Mouse (Mus musculus): Measurements from ENCODE around the gene Kcnj6. TPM values are rescaled to one million over a fixed set of nuclear protein-coding genes. Genes with fewer than 3 reads are reported as not detected.

The Kcnj6 gene
- total RNA-seq, 2 experiments from 2014 or later = not detected

- no peak for ATAC-seq (ENCODE audit: poor library complexity, severe bottlenecking)
These were observed 215.2 kb downstream of the Kcnj6 start for GRCm38 (mm10) chr16:94782110-94782946.

- peak; percentile 52 for ATAC-seq (ENCODE audit: poor library complexity, severe bottlenecking)
These were observed 223.6 kb downstream of the Kcnj6 start for GRCm38 (mm10) chr16:94773928-94774327.

- no peak for ATAC-seq (ENCODE audit: poor library complexity, severe bottlenecking)
These were observed 229.9 kb downstream of the Kcnj6 start for GRCm38 (mm10) chr16:94767606-94768005.

GRCm38 (mm10) chr16:94765129-94765528 lies 232.4 kb downstream of the Kcnj6 start:
- no peak for ATAC-seq (ENCODE audit: poor library complexity, severe bottlenecking)

GRCm38 (mm10) chr16:94760732-94761131 lies 236.8 kb downstream of the Kcnj6 start:
- no peak for ATAC-seq (ENCODE audit: poor library complexity, severe bottlenecking)

GRCm38 (mm10) chr16:94759761-94760160 lies 237.7 kb downstream of the Kcnj6 start:
- no peak for ATAC-seq (ENCODE audit: poor library complexity, severe bottlenecking)

GRCm38 (mm10) chr16:94758606-94759005 lies 238.9 kb downstream of the Kcnj6 start:
- no peak for ATAC-seq (ENCODE audit: poor library complexity, severe bottlenecking)

- no peak for ATAC-seq (ENCODE audit: poor library complexity, severe bottlenecking)
These were observed 241.1 kb downstream of the Kcnj6 start for GRCm38 (mm10) chr16:94756352-94756751.

- no peak for ATAC-seq (ENCODE audit: poor library complexity, severe bottlenecking)
These were observed 244.0 kb downstream of the Kcnj6 start for GRCm38 (mm10) chr16:94753453-94753852.

- no peak for ATAC-seq (ENCODE audit: poor library complexity, severe bottlenecking)
These were observed 244.7 kb downstream of the Kcnj6 start for GRCm38 (mm10) chr16:94752781-94753180.

GRCm38 (mm10) chr16:94745016-94745415 lies 252.5 kb downstream of the Kcnj6 start:
- no peak for ATAC-seq (ENCODE audit: poor library complexity, severe bottlenecking)

GRCm38 (mm10) chr16:94743853-94744501 lies 253.5 kb downstream of the Kcnj6 start:
- peak; percentile 45; the same call in 1 of the 2 replicates for ATAC-seq (ENCODE audit: poor library complexity, severe bottlenecking)

GRCm38 (mm10) chr16:94737359-94737687 lies 260.2 kb downstream of the Kcnj6 start:
- ATAC-seq (ENCODE audit: poor library complexity, severe bottlenecking) = no peak

GRCm38 (mm10) chr16:94736462-94737358 lies 260.8 kb downstream of the Kcnj6 start:
- no peak for ATAC-seq (ENCODE audit: poor library complexity, severe bottlenecking)

- no peak for ATAC-seq (ENCODE audit: poor library complexity, severe bottlenecking)
These were observed 262.0 kb downstream of the Kcnj6 start for GRCm38 (mm10) chr16:94735472-94735871.

GRCm38 (mm10) chr16:94731027-94731426 lies 266.5 kb downstream of the Kcnj6 start:
- no peak for ATAC-seq (ENCODE audit: poor library complexity, severe bottlenecking)

- ATAC-seq (ENCODE audit: poor library complexity, severe bottlenecking) = no peak
These were observed 268.3 kb downstream of the Kcnj6 start for GRCm38 (mm10) chr16:94729236-94729635.

GRCm38 (mm10) chr16:94724747-94725211 lies 272.7 kb downstream of the Kcnj6 start:
- ATAC-seq (ENCODE audit: poor library complexity, severe bottlenecking) = peak; percentile 53

- peak; percentile 88 for ATAC-seq (ENCODE audit: poor library complexity, severe bottlenecking)
These were observed 273.4 kb downstream of the Kcnj6 start for GRCm38 (mm10) chr16:94724061-94724596.

GRCm38 (mm10) chr16:94722936-94723335 lies 274.6 kb downstream of the Kcnj6 start:
- ATAC-seq (ENCODE audit: poor library complexity, severe bottlenecking) = no peak

- ATAC-seq (ENCODE audit: poor library complexity, severe bottlenecking) = no peak
These were observed 275.9 kb downstream of the Kcnj6 start for GRCm38 (mm10) chr16:94721549-94722006.
